Mouse (Mus musculus) testis, adult 2 months (tissue): ENCODE results near the gene Gpalpp1.

ENCODE experiments used
- CTCF ChIP-seq: fragments of 200-500 bp; IDR thresholded peaks from 2 replicates; pipeline ENCODE4 v1.5.1; 2012; ENCODE audit warnings: low read depth, mild to moderate bottlenecking, inconsistent platforms, low read length, moderate library complexity; ENCODE audit not compliant: control insufficient read depth, insufficient read depth, insufficient replicate concordance
- POLR2A ChIP-seq: fragments of 200-500 bp; IDR thresholded peaks from 2 replicates; pipeline ENCODE4 v1.6.1; 2012; ENCODE audit warnings: low read depth, mild to moderate bottlenecking, inconsistent platforms, low read length, moderate library complexity; ENCODE audit not compliant: control insufficient read depth

DNA sequence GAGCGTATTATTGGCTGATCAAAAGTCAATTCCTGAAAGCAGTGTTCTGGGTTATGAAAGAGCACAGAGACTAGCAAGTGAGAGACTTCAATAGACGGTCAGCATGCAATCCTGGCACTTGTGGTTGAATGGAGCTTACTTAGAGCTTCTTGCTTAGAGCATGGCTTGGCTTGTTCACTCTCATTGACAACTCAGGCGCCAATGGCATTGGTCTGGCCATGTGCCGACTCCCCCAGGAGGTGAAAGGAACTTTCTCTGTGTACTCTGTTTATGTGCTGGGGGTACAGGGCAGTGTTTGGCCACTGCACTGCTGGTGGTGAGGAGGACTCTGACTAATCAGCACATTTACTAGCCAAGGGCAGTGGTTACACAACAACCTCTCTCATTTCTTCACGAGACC lies 51.1 kb downstream of the Gpalpp1 start:
- TF ChIP-seq CTCF, result no peak
- no peak for TF ChIP-seq POLR2A
